Mouse (Mus musculus) MEL (cell line): ENCODE measurements at regions not wholly inside any gene's neighbourhood (a gene's known extent, or its start where the extent isn't known, plus 50 kb on each side); places are given as distances from the start of the nearest gene placed in this dataset.

Experiments
- CTCF ChIP-seq, 3 experiments: IDR thresholded peaks in 2 of 3; conservative IDR thresholded peaks in 1 of 3; 2 replicates each; pipeline ENCODE4 v1.5.1; 2011 to 2012; ENCODE audit warnings: low read length in 3 of 3, low read depth in 2 of 3, mild to moderate bottlenecking in 2 of 3, improper control_type of control experiment in 1 of 3, inconsistent platforms in 1 of 3, mixed read lengths in 1 of 3, moderate library complexity in 1 of 3; ENCODE audit not compliant: control insufficient read depth in 1 of 3, insufficient read depth in 1 of 3, poor library complexity in 1 of 3, severe bottlenecking in 1 of 3
- E2F4 ChIP-seq: IDR thresholded peaks from 2 replicates; pipeline ENCODE4 v1.6.1; 2011; ENCODE audit warnings: low read depth, low read length, improper control_type of control experiment, borderline replicate concordance
- EP300 ChIP-seq, 2 experiments: IDR thresholded peaks; 2 replicates each; pipeline ENCODE4 v1.6.1; 2011; ENCODE audit warnings: improper control_type of control experiment in 2 of 2, low read length in 2 of 2, low read depth in 1 of 2, mild to moderate bottlenecking in 1 of 2
- GABPA ChIP-seq: IDR thresholded peaks from 2 replicates; pipeline ENCODE4 v1.6.1; 2012; ENCODE audit warnings: low read depth, mild to moderate bottlenecking, inconsistent platforms, low read length, improper control_type of control experiment, moderate library complexity
- GATA1 ChIP-seq: IDR thresholded peaks from 2 replicates; pipeline ENCODE4 v1.6.1; 2011; ENCODE audit warnings: low read depth, low read length, improper control_type of control experiment
- NRF1 ChIP-seq: IDR thresholded peaks from 2 replicates; pipeline ENCODE4 v1.6.1; 2014; ENCODE audit warnings: low read depth, mild to moderate bottlenecking, inconsistent platforms, low read length, improper control_type of control experiment, moderate library complexity; ENCODE audit not compliant: poor library complexity, insufficient read depth, severe bottlenecking
- POLR2A ChIP-seq, 2 experiments: IDR thresholded peaks; 2 replicates each; pipeline ENCODE4 v1.6.1; 2011 to 2012; ENCODE audit warnings: low read length in 2 of 2, mild to moderate bottlenecking in 2 of 2, control low read depth in 1 of 2, improper control_type of control experiment in 1 of 2, low read depth in 1 of 2, moderate library complexity in 1 of 2; ENCODE audit not compliant: control insufficient read depth in 1 of 2, insufficient read depth in 1 of 2, poor library complexity in 1 of 2
- TAL1 ChIP-seq: IDR thresholded peaks from 2 replicates; pipeline ENCODE4 v1.6.1; 2012; ENCODE audit warnings: mild to moderate bottlenecking, inconsistent platforms, low read length, moderate library complexity, mixed read lengths
- USF1 ChIP-seq: IDR thresholded peaks from 2 replicates; pipeline ENCODE4 v1.6.1; 2014; ENCODE audit warnings: low read depth, mild to moderate bottlenecking, inconsistent platforms, low read length, improper control_type of control experiment, moderate library complexity
- USF2 ChIP-seq, 2 experiments: IDR thresholded peaks; 2 replicates each; pipeline ENCODE4 v1.6.1; 2011 to 2012; ENCODE audit warnings: improper control_type of control experiment in 2 of 2, low read length in 2 of 2, borderline replicate concordance in 1 of 2, inconsistent platforms in 1 of 2, low read depth in 1 of 2, mild to moderate bottlenecking in 1 of 2; ENCODE audit not compliant: insufficient read depth in 1 of 2

DNA sequence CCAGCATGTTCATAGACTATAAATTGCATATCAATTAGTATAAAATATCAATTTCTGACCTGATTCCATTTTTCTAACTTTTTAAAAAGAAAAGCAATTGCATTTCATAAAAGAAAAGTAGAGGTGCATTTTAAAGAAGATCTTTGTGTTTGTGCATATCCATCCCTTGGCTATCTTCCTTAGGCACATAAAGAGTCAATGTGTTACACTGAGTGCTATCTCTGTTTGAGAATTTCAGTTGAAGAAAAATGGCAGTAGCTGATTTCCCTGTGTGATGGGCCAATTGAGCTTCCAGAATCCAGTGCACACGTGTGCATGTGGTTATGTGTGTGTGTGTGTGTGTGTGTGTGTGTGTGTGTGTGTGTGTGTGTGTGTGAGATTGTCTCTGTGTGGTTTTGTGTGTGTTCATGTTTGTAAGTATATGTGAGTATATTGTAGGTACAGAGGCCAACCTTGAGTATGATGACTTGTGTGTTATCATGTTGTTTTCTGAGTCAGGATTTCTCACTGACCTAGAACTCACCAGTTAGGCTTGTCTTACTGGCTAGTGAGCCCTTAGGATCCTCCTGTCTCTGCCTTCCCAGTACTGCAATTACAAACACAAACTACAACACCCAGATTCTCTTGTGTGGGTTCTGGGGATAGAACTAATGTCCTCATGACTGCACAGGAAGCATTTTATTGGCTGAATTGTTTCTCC lies 249.6 kb downstream of the Cdk5rap2 start:
- TF ChIP-seq POLR2A (IDR thresholded peaks at IDR 0.05; ENCODE audit: control insufficient read depth in 1 of 2, insufficient read depth in 1 of 2, low read depth in 1 of 2, low read length in 2 of 2, poor library complexity in 1 of 2) (no peak), GATA1 (no peak), CTCF (IDR thresholded peaks at IDR 0.05 in 2 of 3, conservative IDR thresholded peaks at IDR 0.05 in 1 of 3; ENCODE audit: control insufficient read depth in 1 of 3, insufficient read depth in 1 of 3, low read depth in 2 of 3, low read length in 3 of 3, poor library complexity in 1 of 3, severe bottlenecking in 1 of 3) (no peak), EP300 (IDR thresholded peaks at IDR 0.05; ENCODE audit: low read depth in 1 of 2, low read length in 2 of 2) (peak in 1 of 2 experiments; percentile 11; a peak in 1 of 4 replicates), TAL1 (no peak), USF1 (no peak; the same call in 1 of the 2 replicates), NRF1 (no peak), USF2 (IDR thresholded peaks at IDR 0.05; ENCODE audit: borderline replicate concordance in 1 of 2, insufficient read depth in 1 of 2, low read depth in 1 of 2, low read length in 2 of 2) (no peak), GABPA (no peak), E2F4 (no peak)
